Mouse (Mus musculus): ENCODE measurements at regions not wholly inside any gene's neighbourhood (a gene's known extent, or its start where the extent isn't known, plus 50 kb on each side); places are given as distances from the start of the nearest gene placed in this dataset.

DNA sequence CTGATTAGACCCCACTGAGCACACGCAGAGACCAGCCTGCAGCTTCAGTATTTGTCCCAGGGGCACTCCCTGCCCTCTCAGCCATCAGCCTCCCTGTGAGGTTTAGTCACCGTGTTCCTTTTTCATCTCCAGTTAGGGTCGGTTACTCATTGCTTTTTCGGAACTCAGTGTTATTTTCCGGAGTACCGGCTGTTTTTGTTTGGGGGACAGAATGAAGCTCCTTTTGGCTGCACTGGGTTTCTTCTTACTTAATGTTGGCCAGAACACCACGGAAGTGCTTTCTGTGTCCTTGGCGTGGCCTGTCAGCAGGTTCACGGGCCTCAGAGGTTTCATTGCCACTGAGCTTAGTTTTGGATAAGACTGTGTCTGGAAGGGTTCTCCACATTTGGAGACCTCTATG, 114.7 kb downstream of the Ackr3 start:
- TF ChIP-seq CTCF (IDR thresholded peaks at IDR 0.05; ENCODE audit: borderline replicate concordance, insufficient read depth, low read length) (no peak), POLR2A (IDR thresholded peaks at IDR 0.05; ENCODE audit: low read depth, low read length) (no peak)
